Mouse (Mus musculus): ENCODE data around the gene 5330417H12Rik.

DNA sequence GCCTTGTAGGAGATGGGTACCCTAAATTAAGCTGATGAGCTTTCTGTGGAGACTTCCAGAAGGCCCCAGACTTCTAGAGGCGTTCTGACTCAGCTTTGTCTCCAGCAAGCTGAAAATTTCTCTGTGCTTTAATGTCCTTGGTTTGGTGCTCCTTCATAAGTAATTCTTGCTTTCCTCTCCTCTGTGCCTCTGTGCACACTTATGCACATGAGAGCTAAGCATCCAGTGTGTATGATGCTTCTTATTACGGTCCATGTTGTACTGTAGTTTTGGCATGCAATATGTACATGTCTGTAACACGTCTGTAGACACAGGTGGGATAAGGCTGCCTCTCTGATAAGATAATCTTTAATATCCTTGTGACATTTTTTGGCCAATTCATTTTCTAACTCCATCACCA, 27.0 kb downstream of the 5330417H12Rik start:
- TF ChIP-seq CTCF (IDR thresholded peaks at IDR 0.05; ENCODE audit: low read depth) = no peak
- no peak for TF ChIP-seq EP300 (IDR thresholded peaks at IDR 0.05; ENCODE audit: low read depth)
